In genomic region chr10:84408965-84409660, GRCm38 (mm10) we compare ENCODE assay signal across 11 mouse cellular contexts. TPM values are rescaled to one million over a fixed set of nuclear protein-coding genes. Genes with fewer than 3 reads are reported as not detected.
DNase-seq lines count a peak whose midpoint lies in the region; TF ChIP-seq lines count a peak whose summit lies in the region.
"Had no signal": no experiment of that assay in that cellular context is flagged by ENCODE, and none has a peak within 500 bp of the region (broad histone marks: within the 10 kb centered on the region; RNA-seq: fewer than 3 reads in every experiment).

No protein-coding gene starts in this region.

- peaks cover 20% of the 10 kb centered on the region for H3K4me1 ChIP-seq in lung, adult 2 months (ENCODE audit: control insufficient read depth, insufficient read depth, low read length)
- peaks cover 43% of the 10 kb centered on the region for H3K4me1 ChIP-seq in heart, embryonic 10.5 days

- intact Hi-C loops in left cerebral cortex, postnatal 14 days (cut with DNase I): no loop called here

- H3K27me3 ChIP-seq in heart, embryonic 10.5 days (ENCODE audit: insufficient read depth, poor library complexity, severe bottlenecking): no peaks in the 10 kb centered on the region
- H3K27me3 ChIP-seq in myocyte (ENCODE audit: control insufficient read depth, insufficient read depth, insufficient read length): no peaks in the 10 kb centered on the region
- H3K27me3 ChIP-seq: embryonic facial prominence, embryonic 15.5 days had no signal

- WGBS in lung, adult 2 months: 43% methylated on average over 13 of the region's 13 CpGs
- WGBS in heart, embryonic 10.5 days: 77% methylated on average over 13 of the region's 13 CpGs

- no peak overlapping the region for H3ac ChIP-seq in myocyte (ENCODE audit: control insufficient read depth, insufficient read length)

- H3K4me2 ChIP-seq in myocyte (ENCODE audit: low read depth): peak overlapping the region; percentile 24
- H3K4me2 ChIP-seq: embryonic facial prominence, embryonic 15.5 days had no signal

- H3K36me3 ChIP-seq in heart, embryonic 10.5 days: peaks cover 14% of the 10 kb centered on the region; the same call in 1 of the 2 replicates
- no peaks in the 10 kb centered on the region for H3K36me3 ChIP-seq in myocyte (ENCODE audit: control insufficient read depth, insufficient read depth)

- peaks cover 27% of the 10 kb centered on the region for H3K79me2 ChIP-seq in myocyte (ENCODE audit: control insufficient read depth, insufficient read depth)

- no peaks in the 10 kb centered on the region for H3K9me3 ChIP-seq in heart, embryonic 10.5 days
- H3K9me3 ChIP-seq: embryonic facial prominence, embryonic 15.5 days had no signal

- H3K27ac ChIP-seq in heart, embryonic 10.5 days: peak overlapping the region; percentile 10; the same call in 1 of the 2 replicates
- H3K27ac ChIP-seq: embryonic facial prominence, embryonic 15.5 days; hindbrain, postnatal 0 days; macrophage had no signal

- no peak for TF ChIP-seq CTCF in lung, adult 2 months (IDR thresholded peaks at IDR 0.05; ENCODE audit: insufficient read depth, low read length)

- peak; percentile 31 to 56 for DNase-seq in lung, adult 18-20 months
- DNase-seq in lung, adult 2 months: no peak
- DNase-seq in adrenal gland, postnatal 25 days: peak; percentile 36
- DNase-seq in heart, embryonic 10.5 days (ENCODE audit: low spot score): no peak
- no peak for DNase-seq in left cerebral cortex, postnatal 14 days (ENCODE audit: low spot score in 2 of 2)
- no peak for DNase-seq in spleen, postnatal 36 days (ENCODE audit: low spot score in 2 of 2)
- DNase-seq: thymus, adult 18-20 months had no signal

- H3K4me3 ChIP-seq in lung, adult 2 months (replicated peaks; ENCODE audit: extremely low read depth, low read depth, low read length): no peak overlapping the region
- no peak overlapping the region for H3K4me3 ChIP-seq in heart, embryonic 10.5 days
- H3K4me3 ChIP-seq in myocyte: no peak overlapping the region
- H3K4me3 ChIP-seq: embryonic facial prominence, embryonic 15.5 days had no signal

- no peak for TF ChIP-seq POLR2A in lung, adult 2 months (IDR thresholded peaks at IDR 0.05; ENCODE audit: borderline replicate concordance, extremely low read depth, low read depth, low read length)
- no peak for TF ChIP-seq POLR2A in myocyte (IDR thresholded peaks at IDR 0.05; ENCODE audit: insufficient read length, low read depth)

TF ChIP-seq in myocyte, 11 proteins besides CTCF, POLR2A, EP300 and RAD21:
- TF ChIP-seq CEBPB (IDR thresholded peaks at IDR 0.05; ENCODE audit: insufficient read depth, poor library complexity, severe bottlenecking) (no peak), TCF12 (IDR thresholded peaks at IDR 0.05; ENCODE audit: insufficient read depth, poor library complexity, severe bottlenecking) (no peak), POLR2AphosphoS2 (IDR thresholded peaks at IDR 0.05; ENCODE audit: insufficient read length, low read depth) (no peak), MYOG (IDR thresholded peaks at IDR 0.05; ENCODE audit: control insufficient read depth in 1 of 3, insufficient read depth in 1 of 3, insufficient read length in 2 of 3, low read depth in 2 of 3) (no peak), MYOD1 (IDR thresholded peaks at IDR 0.05; ENCODE audit: control insufficient read depth in 1 of 3, insufficient read length in 2 of 3, low read depth in 2 of 3) (no peak), E2F4 (IDR thresholded peaks at IDR 0.05; ENCODE audit: insufficient read depth) (no peak), REST (IDR thresholded peaks at IDR 0.05; ENCODE audit: insufficient read depth, insufficient read length) (no peak), USF1 (IDR thresholded peaks at IDR 0.05; ENCODE audit: low read depth) (no peak), SRF (IDR thresholded peaks at IDR 0.05; ENCODE audit: control insufficient read depth, insufficient read length, low read depth) (no peak), MAX (IDR thresholded peaks at IDR 0.05; ENCODE audit: low read depth) (no peak), TCF3 (IDR thresholded peaks at IDR 0.05; ENCODE audit: insufficient read length, low read depth) (no peak)

RNA-seq across cellular contexts. Expression of gene Nuak1, which starts 31.3 kb away (rescaled TPM):
- polyA plus RNA-seq in lung, adult 2 months (2012; rRNA removed): 19.2 and 24.3 TPM in 2 replicates
- 6.8 and 7.8 TPM in 2 replicates for total RNA-seq in adrenal gland, postnatal 25 days (2021)
- polyA plus RNA-seq in heart, embryonic 10.5 days (2016; fragmentation: Nextera tagmentation; extraction: Ambion mirVana): 1.8 and 1.9 TPM in 2 replicates
- 21.8 TPM for polyA plus RNA-seq in myocyte (2012; fragmentation: generic; extraction: Trizol)
- total RNA-seq in left cerebral cortex, postnatal 14 days (2021): 10 to 100 TPM; 56.0 to 66.2 TPM

Comparison
In these comparisons a context has a peak if more than half of its experiments do, and no peak if none do; other contexts are left out.
1. DNase-seq: peak in lung, adult 18-20 months (2 of 2) and adrenal gland, postnatal 25 days (single experiment); none in lung, adult 2 months (single experiment), heart, embryonic 10.5 days (single experiment), left cerebral cortex, postnatal 14 days (0 of 2) and spleen, postnatal 36 days (0 of 2).